Mouse (Mus musculus): ENCODE measurements around the gene Upb1.

- no peak for TF ChIP-seq POLR2A (IDR thresholded peaks at IDR 0.05; ENCODE audit: low read depth, low read length)
- no peak for TF ChIP-seq UBTF (IDR thresholded peaks at IDR 0.05; ENCODE audit: low read depth, low read length)
- TF ChIP-seq EP300 (IDR thresholded peaks at IDR 0.05; ENCODE audit: low read length), result no peak
- TF ChIP-seq MAX (IDR thresholded peaks at IDR 0.05; ENCODE audit: low read length), result no peak
- TF ChIP-seq ZNF384 (IDR thresholded peaks at IDR 0.05; ENCODE audit: low read depth, low read length), result no peak
- no peak for TF ChIP-seq CTCF (conservative IDR thresholded peaks at IDR 0.05 in 1 of 2, IDR thresholded peaks at IDR 0.05 in 1 of 2; ENCODE audit: low read depth in 2 of 2, low read length in 2 of 2)
- no peak for TF ChIP-seq RAD21 (IDR thresholded peaks at IDR 0.05; ENCODE audit: low read depth, low read length)
- TF ChIP-seq USF1 (IDR thresholded peaks at IDR 0.05; ENCODE audit: low read depth, low read length), result no peak
Measured at GRCm38 (mm10) chr10:75414925-75415324, 14.0 kb downstream of the Upb1 start.

All from CH12.LX (cell line).